Mouse (Mus musculus) liver, postnatal 0 days (tissue): ENCODE results near the gene Rsg1. TPM values are rescaled to one million over a fixed set of nuclear protein-coding genes. Genes with fewer than 3 reads are reported as not detected.

ENCODE experiments used
- ATAC-seq: fragments of 200-750 bp; cut with Nextera tagmentation; 2 replicates; pipeline ENCODE4 v1.8.0; 2017; ENCODE audit warnings: mild to moderate bottlenecking, moderate library complexity
- DNase-seq: peaks from one replicate; pipeline ENCODE4 v3.0.0-alpha.2; 2016
- H3K27ac ChIP-seq: fragments of 300-500 bp; sonication (generic); 2 replicates; pipeline ENCODE4 v1.5.1; 2014; ENCODE audit warnings: antibody characterized with exemption, moderate library complexity, mild to moderate bottlenecking, low read depth
- H3K27me3 ChIP-seq: fragments of 300-500 bp; sonication (generic); 2 replicates; pipeline ENCODE4 v1.6.1; 2014; ENCODE audit warnings: low read length, control low read depth, mixed read lengths; ENCODE audit not compliant: insufficient read depth
- H3K36me3 ChIP-seq: fragments of 300-500 bp; sonication (generic); replicated peaks from 2 replicates; pipeline ENCODE4 v1.6.1; 2014; ENCODE audit warnings: mild to moderate bottlenecking, control low read depth, low read length, moderate library complexity, mixed read lengths; ENCODE audit not compliant: insufficient read depth
- H3K4me1 ChIP-seq: fragments of 300-500 bp; sonication (generic); 2 replicates; pipeline ENCODE4 v1.6.1; 2014; ENCODE audit warnings: antibody characterized with exemption, mild to moderate bottlenecking, control low read depth; ENCODE audit not compliant: insufficient read depth
- H3K4me2 ChIP-seq: fragments of 300-500 bp; sonication (generic); 2 replicates; pipeline ENCODE4 v1.6.1; 2014; ENCODE audit warnings: low read depth, mild to moderate bottlenecking, low read length, moderate library complexity, mixed read lengths
- H3K4me3 ChIP-seq: fragments of 300-500 bp; sonication (generic); 2 replicates; pipeline ENCODE4 v1.5.1; 2014; ENCODE audit warnings: low read depth, low read length
- H3K9ac ChIP-seq: fragments of 300-500 bp; sonication (generic); replicated peaks from 2 replicates; pipeline ENCODE4 v1.6.1; 2014; ENCODE audit warnings: mild to moderate bottlenecking, moderate library complexity
- H3K9me3 ChIP-seq: fragments of 300-500 bp; sonication (generic); 2 replicates; pipeline ENCODE4 v1.6.1; 2016; ENCODE audit warnings: mild to moderate bottlenecking, control low read depth, low read length, mixed read lengths
- CTCF ChIP-seq: sonication (generic); IDR thresholded peaks from 2 replicates; pipeline ENCODE4 v1.5.1; 2016; ENCODE audit warnings: antibody characterized with exemption, low read depth
- EP300 ChIP-seq: IDR thresholded peaks from 2 replicates; pipeline ENCODE4 v1.6.1; 2016; ENCODE audit warnings: antibody characterized with exemption, low read depth, mild to moderate bottlenecking
- WGBS: fragments of 180-500 bp; shearing (Covaris S2); extraction: QIAGEN DNeasy Blood & Tissue Kit; methylation state at CpG from one replicate; pipeline ENCODE4 v1.1.7; 2014; ENCODE audit not compliant: insufficient replicate concordance; 5-methylcytosine and 5-hydroxymethylcytosine counted together
- polyA plus RNA-seq: library from polyadenylated mRNA; unstranded; fragments of >200 nt; fragmentation: Nextera tagmentation; extraction: Ambion mirVana; gene quantifications from 2 replicates; pipeline ENCODE4 v1.2.1, GENCODE M21; 2015

Gene Rsg1
- polyA plus RNA-seq: 0.43 and 0.79 TPM in 2 replicates

GRCm38 (mm10) chr4:141213770-141214336 is at the start of gene Rsg1:
Gene Rsg1, plus strand, starts transcription at chr4:141213956.
- Histone ChIP-seq H3K4me3 (peak within 1 kb of the TSS; percentile 60), H3K36me3 (no peaks in the 10 kb centered on the region)

DNA sequence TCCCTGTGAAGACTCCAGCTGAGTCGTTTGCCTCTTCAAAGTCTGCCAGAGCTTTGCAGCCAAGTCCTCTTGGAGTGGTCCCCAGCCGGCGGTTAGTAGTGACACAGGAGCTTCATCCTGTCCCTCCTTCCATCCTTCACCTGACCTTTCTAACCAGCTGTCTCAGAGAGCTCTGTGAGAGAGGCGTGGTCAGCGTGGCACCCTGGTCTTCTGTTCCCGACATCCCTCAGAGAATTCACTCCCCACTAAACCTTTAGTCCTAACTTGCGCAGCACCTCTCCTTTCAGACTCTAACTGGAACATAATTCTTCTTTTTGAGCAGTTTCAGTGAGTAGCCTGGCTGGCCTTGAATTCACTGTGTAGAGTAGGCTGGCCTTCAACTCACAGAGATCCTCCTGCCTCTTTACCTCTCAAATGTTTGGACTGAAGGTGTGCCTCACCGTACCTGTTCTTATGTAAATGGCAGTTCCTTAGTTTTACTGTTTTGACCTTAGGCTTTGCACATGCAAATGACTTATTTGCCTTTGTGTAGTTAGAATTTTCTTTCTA is 47.9 kb upstream of the Rsg1 start:
- WGBS: 83% methylated on average over 8 of the region's 8 CpGs
- no peak for ATAC-seq
- no peak overlapping the region for H3K4me3 ChIP-seq
- H3K4me1 ChIP-seq: peaks cover 37% of the 10 kb centered on the region
- H3K4me2 ChIP-seq: no peak overlapping the region
- H3K9me3 ChIP-seq: no peaks in the 10 kb centered on the region
- DNase-seq: no peak
- no peaks in the 10 kb centered on the region for H3K27me3 ChIP-seq
- H3K36me3 ChIP-seq: peaks cover 32% of the 10 kb centered on the region
- H3K27ac ChIP-seq: no peak overlapping the region
- no peak overlapping the region for H3K9ac ChIP-seq
- no peak for TF ChIP-seq EP300
- TF ChIP-seq CTCF: no peak

More at GRCm38 (mm10) chr4:141213770-141214336, at the start of gene Rsg1:
- H3K4me1 ChIP-seq: peaks cover 12% of the 10 kb centered on the region
- peak within 1 kb of the TSS; percentile 48 for H3K9ac ChIP-seq
- ATAC-seq (peak; percentile 53), DNase-seq (peak; percentile 95)
- WGBS: under 1% methylated on average over 24 of the region's 24 CpGs
- no peaks in the 10 kb centered on the region for H3K9me3 ChIP-seq
- no peaks in the 10 kb centered on the region for H3K27me3 ChIP-seq
- H3K27ac ChIP-seq: no peak within 1 kb of the TSS
- peak within 1 kb of the TSS; percentile 91 for H3K4me2 ChIP-seq
- TF ChIP-seq EP300: no peak
- TF ChIP-seq CTCF: no peak

GRCm38 (mm10) chr4:141167156-141167555 is 46.6 kb upstream of the Rsg1 start:
- H3K4me1 ChIP-seq: peaks cover 25% of the 10 kb centered on the region

GRCm38 (mm10) chr4:141172121-141172520 is 41.6 kb upstream of the Rsg1 start:
- H3K27ac ChIP-seq: no peak overlapping the region

More at GRCm38 (mm10) chr4:141167156-141167555, 46.6 kb upstream of the Rsg1 start:
- no peak overlapping the region for H3K4me3 ChIP-seq
- H3K27me3 ChIP-seq: no peaks in the 10 kb centered on the region
- H3K4me2 ChIP-seq: no peak overlapping the region
- TF ChIP-seq EP300 (no peak), CTCF (peak; percentile 36; the same call in 1 of the 2 replicates)
- no peak overlapping the region for H3K9ac ChIP-seq
- no peak for ATAC-seq
- H3K36me3 ChIP-seq: peaks cover 46% of the 10 kb centered on the region
- no peak for DNase-seq
- 91% methylated on average over 3 of the region's 3 CpGs for WGBS
- no peak overlapping the region for H3K27ac ChIP-seq
- H3K9me3 ChIP-seq: no peaks in the 10 kb centered on the region

GRCm38 (mm10) chr4:141175783-141176182 is 38.0 kb upstream of the Rsg1 start:
- no peaks in the 10 kb centered on the region for H3K27me3 ChIP-seq
- DNase-seq (no peak), ATAC-seq (no peak)
- H3K36me3 ChIP-seq: peaks cover 59% of the 10 kb centered on the region
- 82% methylated on average over 5 of the region's 5 CpGs for WGBS
- H3K9me3 ChIP-seq: no peaks in the 10 kb centered on the region
- peaks cover 5% of the 10 kb centered on the region; the same call in 1 of the 2 replicates for H3K4me1 ChIP-seq
- H3K27ac ChIP-seq: peak overlapping the region; percentile 81
- H3K9ac ChIP-seq: no peak overlapping the region; the same call in 1 of the 2 replicates
- no peak overlapping the region for H3K4me2 ChIP-seq
- TF ChIP-seq CTCF (no peak), EP300 (no peak)
- no peak overlapping the region for H3K4me3 ChIP-seq

More at GRCm38 (mm10) chr4:141172121-141172520, 41.6 kb upstream of the Rsg1 start:
- Histone ChIP-seq H3K4me1 (peaks cover 9% of the 10 kb centered on the region; the same call in 1 of the 2 replicates), H3K9me3 (no peaks in the 10 kb centered on the region), H3K4me3 (no peak overlapping the region), H3K27me3 (no peaks in the 10 kb centered on the region), H3K4me2 (no peak overlapping the region), H3K36me3 (peaks cover 69% of the 10 kb centered on the region), H3K9ac (no peak overlapping the region)
- TF ChIP-seq EP300 (no peak), CTCF (no peak)
- no peak for ATAC-seq
- DNase-seq: no peak
- WGBS: 95% methylated on average over 8 of the region's 8 CpGs

DNA sequence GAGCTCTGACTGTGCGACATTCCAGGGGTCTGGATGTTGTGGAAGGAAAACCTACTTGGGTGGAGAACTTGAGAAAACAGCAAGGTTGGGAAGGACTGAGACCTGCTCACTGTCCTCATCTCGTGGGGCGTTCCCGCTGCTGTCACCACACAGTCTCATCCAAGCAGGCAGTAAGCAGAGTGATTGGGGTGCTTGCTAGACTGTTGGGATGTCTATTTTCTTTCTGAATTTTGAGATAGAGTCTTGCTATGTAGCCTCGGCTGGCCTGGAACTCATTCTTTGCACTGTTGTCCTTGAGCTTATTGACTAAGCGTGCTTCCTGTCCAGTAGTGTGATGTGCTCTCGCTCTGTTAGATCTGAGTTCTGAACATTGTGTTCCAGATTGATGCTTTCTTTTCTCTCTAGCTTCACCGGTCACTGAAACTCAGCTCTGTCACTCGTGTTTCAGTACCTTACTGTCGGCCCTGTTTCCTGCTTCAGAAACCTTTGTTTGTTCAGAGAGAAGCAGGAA is 37.4 kb upstream of the Rsg1 start:
- DNase-seq (no peak), ATAC-seq (peak; percentile 75)
- Histone ChIP-seq H3K9ac (no peak overlapping the region; the same call in 1 of the 2 replicates), H3K27me3 (no peaks in the 10 kb centered on the region), H3K36me3 (peaks cover 59% of the 10 kb centered on the region), H3K4me3 (no peak overlapping the region), H3K27ac (peak overlapping the region; percentile 81), H3K4me2 (no peak overlapping the region), H3K4me1 (peaks cover 5% of the 10 kb centered on the region; the same call in 1 of the 2 replicates), H3K9me3 (no peaks in the 10 kb centered on the region)
- TF ChIP-seq EP300 (0 out of 2 replicates have a peak, but pooled peaks have one; percentile 12), CTCF (no peak)
- WGBS: 71% methylated on average over 10 of the region's 10 CpGs
